Mouse (Mus musculus) embryonic facial prominence, embryonic 10.5 days (tissue): Measurements from ENCODE around the gene Ccnj. TPM values are rescaled to one million over a fixed set of nuclear protein-coding genes. Genes with fewer than 3 reads are reported as not detected.

Experiments used
- DNase-seq: peaks from one replicate; pipeline ENCODE4 v3.0.0-alpha.2; 2017; ENCODE audit warnings: low spot score
- H3K27ac ChIP-seq: fragments of 300-500 bp; sonication (generic); replicated peaks from 2 replicates; pipeline ENCODE4 v1.5.1; 2016; ENCODE audit warnings: mild to moderate bottlenecking
- H3K27me3 ChIP-seq: fragments of 300-500 bp; sonication (generic); replicated peaks from 2 replicates; pipeline ENCODE4 v1.6.1; 2016; ENCODE audit warnings: low read depth, mild to moderate bottlenecking; ENCODE audit not compliant: poor library complexity, severe bottlenecking
- H3K36me3 ChIP-seq: fragments of 300-500 bp; sonication (generic); replicated peaks from 2 replicates; pipeline ENCODE4 v1.6.1; 2016; ENCODE audit warnings: mild to moderate bottlenecking, moderate library complexity
- H3K4me1 ChIP-seq: fragments of 300-500 bp; sonication (generic); 2 replicates; pipeline ENCODE4 v1.6.1; 2016
- H3K4me3 ChIP-seq: fragments of 300-500 bp; sonication (generic); 2 replicates; pipeline ENCODE4 v1.5.1; 2016; ENCODE audit warnings: mild to moderate bottlenecking, moderate library complexity
- H3K9me3 ChIP-seq: fragments of 300-500 bp; sonication (generic); 2 replicates; pipeline ENCODE4 v1.6.1; 2016; ENCODE audit warnings: mild to moderate bottlenecking
- WGBS: fragments of 180-500 bp; shearing (Covaris S2); methylation state at CpG from one replicate; pipeline ENCODE4 v1.1.7; 2016; 5-methylcytosine and 5-hydroxymethylcytosine counted together
- microRNA-seq: library from miRNA; unstranded; fragments of <30 nt; microRNA quantifications from one replicate; pipeline ENCODE4, GENCODE M21; 2017
- polyA plus RNA-seq: library from polyadenylated mRNA; unstranded; fragments of >200 nt; fragmentation: Nextera tagmentation; extraction: Ambion mirVana; gene quantifications from 2 replicates; pipeline ENCODE4 v1.2.1, GENCODE M21; 2016

Ccnj gene
- polyA plus RNA-seq, 1 experiment from 2014 or later = 38.7 TPM

GRCm38 (mm10) chr19:40868284-40868683 is 37.2 kb downstream of the Ccnj start:
- 29% methylated on average over 5 of the region's 5 CpGs for WGBS
- no peak overlapping the region for H3K4me3 ChIP-seq
- no peak overlapping the region for H3K27ac ChIP-seq
- H3K9me3 ChIP-seq = no peaks in the 10 kb centered on the region
- DNase-seq = no peak
- no peaks in the 10 kb centered on the region for H3K36me3 ChIP-seq
- H3K27me3 ChIP-seq = peaks cover 47% of the 10 kb centered on the region
- H3K4me1 ChIP-seq = peaks cover 10% of the 10 kb centered on the region; the same call in 1 of the 2 replicates

GRCm38 (mm10) chr19:40869425-40870105 is 38.5 kb downstream of the Ccnj start:
- Histone ChIP-seq H3K4me3 (no peak overlapping the region), H3K36me3 (no peaks in the 10 kb centered on the region), H3K27ac (no peak overlapping the region), H3K9me3 (no peaks in the 10 kb centered on the region), H3K4me1 (peaks cover 10% of the 10 kb centered on the region; the same call in 1 of the 2 replicates), H3K27me3 (peaks cover 53% of the 10 kb centered on the region)
- no peak for DNase-seq
- 91% methylated on average over 3 of the region's 3 CpGs for WGBS

- 1% methylated on average over 51 of the region's 51 CpGs for WGBS
- H3K9me3 ChIP-seq = no peaks in the 10 kb centered on the region
- peaks cover 68% of the 10 kb centered on the region for H3K27me3 ChIP-seq
- peaks cover 10% of the 10 kb centered on the region; the same call in 1 of the 2 replicates for H3K4me1 ChIP-seq
- peak overlapping the region; percentile 69 for H3K4me3 ChIP-seq
- H3K36me3 ChIP-seq = no peaks in the 10 kb centered on the region
- H3K27ac ChIP-seq = peak overlapping the region; percentile 90
- peak; percentile 94 for DNase-seq
These were observed 42.0 kb downstream of the Ccnj start for GRCm38 (mm10) chr19:40872955-40873665.

- Histone ChIP-seq H3K4me3 (no peak overlapping the region), H3K27me3 (peaks cover 76% of the 10 kb centered on the region), H3K4me1 (no peaks in the 10 kb centered on the region), H3K9me3 (no peaks in the 10 kb centered on the region), H3K27ac (no peak overlapping the region), H3K36me3 (no peaks in the 10 kb centered on the region)
- WGBS = 84% methylated on average over 4 of the region's 4 CpGs
- no peak for DNase-seq
These were observed 50.6 kb downstream of the Ccnj start for GRCm38 (mm10) chr19:40881700-40882099.

GRCm38 (mm10) chr19:40888887-40889286 is 57.8 kb downstream of the Ccnj start:
- H3K4me1 ChIP-seq = no peaks in the 10 kb centered on the region; the same call in 1 of the 2 replicates
- WGBS = 83% methylated on average over 1 of the region's 1 CpGs
- DNase-seq = no peak
- no peak overlapping the region for H3K27ac ChIP-seq
- no peaks in the 10 kb centered on the region for H3K36me3 ChIP-seq
- H3K4me3 ChIP-seq = no peak overlapping the region
- peaks cover 79% of the 10 kb centered on the region for H3K27me3 ChIP-seq
- H3K9me3 ChIP-seq = 0 out of 2 replicates have a peak, but pooled peaks cover 3% of the 10 kb centered on the region

GRCm38 (mm10) chr19:40894071-40894506 is 63.0 kb downstream of the Ccnj start:
- 0 out of 2 replicates have a peak, but pooled peaks cover 5% of the 10 kb centered on the region for H3K9me3 ChIP-seq
- H3K27ac ChIP-seq = peak overlapping the region; percentile 98
- peaks cover 5% of the 10 kb centered on the region; the same call in 1 of the 2 replicates for H3K4me1 ChIP-seq

GRCm38 (mm10) chr19:40894519-40895392 is 63.7 kb downstream of the Ccnj start, which contains the start of gene Zfp518a:
TSS of gene Zfp518a (plus strand) at chr19:40894705.
- Histone ChIP-seq H3K4me3 (peak within 1 kb of the TSS; percentile 85), H3K36me3 (peaks cover 10% of the 10 kb centered on the region), H3K4me1 (peaks cover 5% of the 10 kb centered on the region; the same call in 1 of the 2 replicates), H3K9me3 (0 out of 2 replicates have a peak, but pooled peaks cover 5% of the 10 kb centered on the region), H3K27me3 (peaks cover 34% of the 10 kb centered on the region), H3K27ac (peak within 1 kb of the TSS; percentile 98)
- WGBS = under 1% methylated on average over 89 of the region's 89 CpGs
- DNase-seq = peak; percentile 92

More at GRCm38 (mm10) chr19:40894071-40894506, 63.0 kb downstream of the Ccnj start:
- H3K36me3 ChIP-seq = peaks cover 9% of the 10 kb centered on the region
- 44% methylated on average over 21 of the region's 21 CpGs for WGBS
- H3K27me3 ChIP-seq = peaks cover 40% of the 10 kb centered on the region
- peak overlapping the region; percentile 85 for H3K4me3 ChIP-seq
- DNase-seq = no peak

- no peak for DNase-seq
- Histone ChIP-seq H3K27ac (peak overlapping the region; percentile 98), H3K9me3 (0 out of 2 replicates have a peak, but pooled peaks cover 5% of the 10 kb centered on the region), H3K4me3 (peak overlapping the region; percentile 85), H3K4me1 (peaks cover 5% of the 10 kb centered on the region; the same call in 1 of the 2 replicates), H3K36me3 (peaks cover 10% of the 10 kb centered on the region), H3K27me3 (peaks cover 29% of the 10 kb centered on the region)
- 4% methylated on average over 6 of the region's 6 CpGs for WGBS
These were observed 64.3 kb downstream of the Ccnj start for GRCm38 (mm10) chr19:40895393-40895703.

Small RNA genes lying within 50 kb of the gene (microRNA-seq; reads per million reads assigned to microRNA genes)
- gene Mir8092 = not detected

Other genes starting within 250 kb of the Ccnj start
- 91.0 and 104 TPM in 2 replicates for gene Aldh18a1, start 242.8 kb upstream of the Ccnj start, polyA plus RNA-seq
- 10.0 and 11.5 TPM in 2 replicates for gene Tctn3, start 219.0 kb upstream of the Ccnj start, polyA plus RNA-seq
- gene Entpd1, start 218.9 kb upstream of the Ccnj start, polyA plus RNA-seq = 3.1 and 3.3 TPM in 2 replicates
- 0.22 and 0.38 TPM in 2 replicates for gene Cc2d2b, start 82.5 kb upstream of the Ccnj start, polyA plus RNA-seq
- gene Zfp518a, start 63.4 kb downstream of the Ccnj start, polyA plus RNA-seq = 13.3 and 13.4 TPM in 2 replicates
- 0.09 and 0.59 TPM in 2 replicates for gene Blnk, start 163.3 kb downstream of the Ccnj start, polyA plus RNA-seq
- gene Dntt, start 198.0 kb downstream of the Ccnj start, polyA plus RNA-seq = not detected in 2 replicates
- not detected in 2 replicates for gene Opalin, start 245.8 kb downstream of the Ccnj start, polyA plus RNA-seq